Mouse (Mus musculus) MEL (cell line): ENCODE data around the gene Alpk1.

Experiments used
- CTCF ChIP-seq, 3 experiments: IDR thresholded peaks in 2 of 3; conservative IDR thresholded peaks in 1 of 3; 2 replicates each; pipeline ENCODE4 v1.5.1; 2011 to 2012; ENCODE audit warnings: low read length in 3 of 3, low read depth in 2 of 3, mild to moderate bottlenecking in 2 of 3, improper control_type of control experiment in 1 of 3, inconsistent platforms in 1 of 3, mixed read lengths in 1 of 3, moderate library complexity in 1 of 3; ENCODE audit not compliant: control insufficient read depth in 1 of 3, insufficient read depth in 1 of 3, poor library complexity in 1 of 3, severe bottlenecking in 1 of 3
- ELF1 ChIP-seq: IDR thresholded peaks from 2 replicates; pipeline ENCODE4 v1.6.1; 2014; ENCODE audit warnings: low read depth, mild to moderate bottlenecking, inconsistent platforms, low read length, improper control_type of control experiment, moderate library complexity
- EP300 ChIP-seq, 2 experiments: IDR thresholded peaks; 2 replicates each; pipeline ENCODE4 v1.6.1; 2011; ENCODE audit warnings: improper control_type of control experiment in 2 of 2, low read length in 2 of 2, low read depth in 1 of 2, mild to moderate bottlenecking in 1 of 2
- HCFC1 ChIP-seq: IDR thresholded peaks from 2 replicates; pipeline ENCODE4 v1.6.1; 2012; ENCODE audit warnings: low read depth, mild to moderate bottlenecking, inconsistent platforms, low read length, improper control_type of control experiment, moderate library complexity
- JUND ChIP-seq: IDR thresholded peaks from 2 replicates; pipeline ENCODE4 v1.6.1; 2011; ENCODE audit warnings: low read depth, mild to moderate bottlenecking, improper control_type of control experiment, low read length
- MAX ChIP-seq: IDR thresholded peaks from 2 replicates; pipeline ENCODE4 v1.6.1; 2011; ENCODE audit warnings: low read length, improper control_type of control experiment
- POLR2A ChIP-seq, 2 experiments: IDR thresholded peaks; 2 replicates each; pipeline ENCODE4 v1.6.1; 2011 to 2012; ENCODE audit warnings: low read length in 2 of 2, mild to moderate bottlenecking in 2 of 2, control low read depth in 1 of 2, improper control_type of control experiment in 1 of 2, low read depth in 1 of 2, moderate library complexity in 1 of 2; ENCODE audit not compliant: control insufficient read depth in 1 of 2, insufficient read depth in 1 of 2, poor library complexity in 1 of 2
- POLR2AphosphoS2 ChIP-seq: IDR thresholded peaks from 2 replicates; pipeline ENCODE4 v1.6.1; 2011; ENCODE audit warnings: low read length, improper control_type of control experiment
- USF2 ChIP-seq, 2 experiments: IDR thresholded peaks; 2 replicates each; pipeline ENCODE4 v1.6.1; 2011 to 2012; ENCODE audit warnings: improper control_type of control experiment in 2 of 2, low read length in 2 of 2, borderline replicate concordance in 1 of 2, inconsistent platforms in 1 of 2, low read depth in 1 of 2, mild to moderate bottlenecking in 1 of 2; ENCODE audit not compliant: insufficient read depth in 1 of 2
- ZMIZ1 ChIP-seq: IDR thresholded peaks from 2 replicates; pipeline ENCODE4 v1.6.1; 2012; ENCODE audit warnings: low read depth, mild to moderate bottlenecking, inconsistent platforms, low read length, improper control_type of control experiment, moderate library complexity

DNA sequence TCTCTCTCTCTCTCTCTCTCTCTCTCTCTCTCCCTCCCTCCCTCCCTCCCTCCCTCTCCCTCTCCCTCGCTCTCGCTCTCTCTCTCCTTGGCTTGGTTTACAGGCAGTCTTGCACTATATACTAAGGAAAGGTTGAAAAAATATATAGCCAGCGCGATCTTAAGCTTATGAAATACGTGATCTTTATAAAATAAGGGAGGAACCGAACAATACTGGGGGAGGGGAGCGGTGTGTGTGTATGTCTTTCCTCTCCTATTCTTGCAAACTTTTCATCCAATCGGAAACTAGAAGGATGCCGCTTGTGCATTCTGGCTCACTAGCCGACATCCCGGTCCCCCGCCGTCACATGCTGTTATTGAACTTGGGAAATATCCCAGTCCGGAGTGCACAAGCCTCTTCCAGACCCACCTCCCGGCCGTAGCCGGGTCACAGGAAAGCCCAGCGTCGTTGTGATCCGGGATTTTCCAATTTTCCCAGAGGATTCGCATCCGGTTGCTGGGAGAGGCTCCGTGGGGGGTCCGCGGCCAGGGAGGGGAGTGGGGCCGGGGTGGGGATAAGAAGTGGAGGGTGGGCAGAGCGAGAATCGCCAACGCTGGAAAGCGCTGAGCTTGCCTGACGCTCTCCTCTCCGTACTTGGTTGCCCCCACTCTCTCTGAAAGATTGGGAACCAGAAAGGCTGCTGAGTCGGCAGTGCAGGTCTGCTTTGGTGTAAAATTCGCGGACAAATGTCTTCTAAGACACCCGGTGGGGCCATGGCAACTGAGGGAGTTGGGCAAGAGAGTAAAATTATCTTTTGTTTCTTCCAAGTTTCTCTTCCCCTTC lies 10.1 kb upstream of the Alpk1 start:
- no peak for TF ChIP-seq CTCF (IDR thresholded peaks at IDR 0.05 in 2 of 3, conservative IDR thresholded peaks at IDR 0.05 in 1 of 3; ENCODE audit: control insufficient read depth in 1 of 3, insufficient read depth in 1 of 3, low read depth in 2 of 3, low read length in 3 of 3, poor library complexity in 1 of 3, severe bottlenecking in 1 of 3)
- TF ChIP-seq JUND, result no peak; the same call in 1 of the 2 replicates
- TF ChIP-seq POLR2A (IDR thresholded peaks at IDR 0.05; ENCODE audit: control insufficient read depth in 1 of 2, insufficient read depth in 1 of 2, low read depth in 1 of 2, low read length in 2 of 2, poor library complexity in 1 of 2), result 0 out of 4 replicates have a peak, but pooled peaks of 1 of the 2 experiments have one; percentile 7
- TF ChIP-seq POLR2AphosphoS2, result no peak
- no peak for TF ChIP-seq USF2 (IDR thresholded peaks at IDR 0.05; ENCODE audit: borderline replicate concordance in 1 of 2, insufficient read depth in 1 of 2, low read depth in 1 of 2, low read length in 2 of 2)
- no peak for TF ChIP-seq ELF1
- no peak for TF ChIP-seq MAX
- no peak for TF ChIP-seq EP300 (IDR thresholded peaks at IDR 0.05; ENCODE audit: low read depth in 1 of 2, low read length in 2 of 2)
- no peak for TF ChIP-seq HCFC1
- no peak for TF ChIP-seq ZMIZ1
